Mouse (Mus musculus) forebrain, embryonic 11.5 days (tissue): Measurements from ENCODE around the gene Pctp. TPM values are rescaled to one million over a fixed set of nuclear protein-coding genes. Genes with fewer than 3 reads are reported as not detected.
A peak's percentile ranks its signal among the peaks of the same experiment; 100 is the strongest.

Experiments used
- ATAC-seq: fragments of 200-750 bp; cut with Nextera tagmentation; replicated peaks from 2 replicates; pipeline ENCODE4 v1.8.0; 2017; ENCODE audit warnings: moderate TSS enrichment; ENCODE audit not compliant: low FRiP score
- DNase-seq: peaks from one replicate; pipeline ENCODE4 v3.0.0-alpha.2; 2017; ENCODE audit warnings: low spot score
- H3K27ac ChIP-seq: fragments of 300-500 bp; sonication (generic); 2 replicates; pipeline ENCODE4 v1.5.1; 2014; ENCODE audit warnings: low read depth, low read length
- H3K27me3 ChIP-seq: fragments of 300-500 bp; sonication (generic); 2 replicates; pipeline ENCODE4 v1.6.1; 2014; ENCODE audit warnings: mild to moderate bottlenecking, low read length, mixed read lengths; ENCODE audit not compliant: control insufficient read depth, insufficient read depth
- H3K36me3 ChIP-seq: fragments of 300-500 bp; sonication (generic); 2 replicates; pipeline ENCODE4 v1.6.1; 2014; ENCODE audit warnings: mild to moderate bottlenecking, low read length, moderate library complexity, mixed read lengths; ENCODE audit not compliant: control insufficient read depth, insufficient read depth
- H3K4me1 ChIP-seq: fragments of 300-500 bp; sonication (generic); replicated peaks from 2 replicates; pipeline ENCODE4 v1.6.1; 2014; ENCODE audit warnings: low read length, mixed read lengths; ENCODE audit not compliant: control insufficient read depth, insufficient read depth
- H3K4me2 ChIP-seq: fragments of 300-500 bp; sonication (generic); 2 replicates; pipeline ENCODE4 v1.6.1; 2014; ENCODE audit warnings: low read depth, mild to moderate bottlenecking, low read length, moderate library complexity, mixed read lengths; ENCODE audit not compliant: severe bottlenecking
- H3K4me3 ChIP-seq: fragments of 300-500 bp; sonication (generic); 2 replicates; pipeline ENCODE4 v1.5.1; 2014; ENCODE audit warnings: low read depth, low read length
- H3K9ac ChIP-seq: fragments of 300-500 bp; sonication (generic); 2 replicates; pipeline ENCODE4 v1.6.1; 2014; ENCODE audit warnings: low read length
- H3K9me3 ChIP-seq: fragments of 300-500 bp; sonication (generic); 2 replicates; pipeline ENCODE4 v1.6.1; 2016; ENCODE audit warnings: low read length, mixed read lengths; ENCODE audit not compliant: control insufficient read depth
- WGBS: fragments of 180-500 bp; shearing (Covaris S2); extraction: QIAGEN DNeasy Blood & Tissue Kit; methylation state at CpG from one replicate; pipeline ENCODE4 v1.1.7; 2014; 5-methylcytosine and 5-hydroxymethylcytosine counted together
- polyA plus RNA-seq: library from polyadenylated mRNA; unstranded; fragments of >200 nt; fragmentation: Nextera tagmentation; extraction: Ambion mirVana; gene quantifications from 2 replicates; pipeline ENCODE4 v1.2.1, GENCODE M21; 2014

Gene Pctp
- polyA plus RNA-seq, 1 experiment from 2014 or later: 10.2 TPM

GRCm38 (mm10) chr11:90033442-90033841 lies 30.7 kb upstream of the Pctp start:
- DNase-seq: no peak
- no peaks in the 10 kb centered on the region; the same call in 1 of the 2 replicates for H3K4me1 ChIP-seq
- no peaks in the 10 kb centered on the region for H3K36me3 ChIP-seq
- no peak for ATAC-seq
- peaks cover 11% of the 10 kb centered on the region for H3K27me3 ChIP-seq
- no peak overlapping the region for H3K27ac ChIP-seq
- 43% methylated on average over 5 of the region's 5 CpGs for WGBS
- no peak overlapping the region for H3K4me3 ChIP-seq
- no peaks in the 10 kb centered on the region for H3K9me3 ChIP-seq
- no peak overlapping the region; the same call in 1 of the 2 replicates for H3K4me2 ChIP-seq
- H3K9ac ChIP-seq: no peak overlapping the region

GRCm38 (mm10) chr11:90032807-90033206 lies 30.1 kb upstream of the Pctp start:
- Histone ChIP-seq H3K27ac (no peak overlapping the region), H3K9me3 (no peaks in the 10 kb centered on the region), H3K27me3 (peaks cover 11% of the 10 kb centered on the region), H3K4me2 (no peak overlapping the region; the same call in 1 of the 2 replicates), H3K4me3 (no peak overlapping the region), H3K4me1 (no peaks in the 10 kb centered on the region; the same call in 1 of the 2 replicates), H3K36me3 (no peaks in the 10 kb centered on the region), H3K9ac (no peak overlapping the region)
- DNase-seq (no peak), ATAC-seq (no peak)
- 24% methylated on average over 8 of the region's 8 CpGs for WGBS

GRCm38 (mm10) chr11:90031076-90031475 lies 28.4 kb upstream of the Pctp start:
- peak overlapping the region; percentile 24 for H3K4me3 ChIP-seq
- no peaks in the 10 kb centered on the region for H3K36me3 ChIP-seq
- peak overlapping the region; percentile 46 for H3K4me2 ChIP-seq
- H3K4me1 ChIP-seq: no peaks in the 10 kb centered on the region; the same call in 1 of the 2 replicates
- 18% methylated on average over 7 of the region's 7 CpGs for WGBS
- H3K27me3 ChIP-seq: peaks cover 11% of the 10 kb centered on the region
- no peak overlapping the region for H3K27ac ChIP-seq
- peak overlapping the region; percentile 31; the same call in 1 of the 2 replicates for H3K9ac ChIP-seq
- no peaks in the 10 kb centered on the region for H3K9me3 ChIP-seq
- DNase-seq (no peak), ATAC-seq (no peak)

- Histone ChIP-seq H3K4me3 (peak overlapping the region; percentile 24), H3K27ac (no peak overlapping the region), H3K4me1 (no peaks in the 10 kb centered on the region; the same call in 1 of the 2 replicates), H3K36me3 (no peaks in the 10 kb centered on the region), H3K9me3 (no peaks in the 10 kb centered on the region), H3K27me3 (peaks cover 11% of the 10 kb centered on the region), H3K9ac (peak overlapping the region; percentile 31; the same call in 1 of the 2 replicates), H3K4me2 (peak overlapping the region; percentile 46)
- ATAC-seq: peak; percentile 65; the same call in 1 of the 2 replicates
- DNase-seq: peak; percentile 70
- 2% methylated on average over 15 of the region's 15 CpGs for WGBS
Measured at GRCm38 (mm10) chr11:90030557-90030956, 27.9 kb upstream of the Pctp start.

GRCm38 (mm10) chr11:90029841-90030398 lies 27.2 kb upstream of the Pctp start, which contains the start of gene Tmem100:
Gene Tmem100 (plus strand): TSS chr11:90030348.
- Histone ChIP-seq H3K27ac (no peak within 1 kb of the TSS), H3K36me3 (no peaks in the 10 kb centered on the region), H3K27me3 (peaks cover 11% of the 10 kb centered on the region), H3K9ac (peak within 1 kb of the TSS; percentile 31; the same call in 1 of the 2 replicates), H3K9me3 (no peaks in the 10 kb centered on the region), H3K4me1 (no peaks in the 10 kb centered on the region; the same call in 1 of the 2 replicates), H3K4me2 (peak within 1 kb of the TSS; percentile 46), H3K4me3 (peak within 1 kb of the TSS; percentile 24)
- DNase-seq: no peak
- 61% methylated on average over 13 of the region's 13 CpGs for WGBS
- no peak for ATAC-seq

GRCm38 (mm10) chr11:90029354-90029753 lies 26.7 kb upstream of the Pctp start:
- no peak overlapping the region for H3K4me2 ChIP-seq
- ATAC-seq (no peak), DNase-seq (no peak)
- peaks cover 11% of the 10 kb centered on the region for H3K27me3 ChIP-seq
- no peak overlapping the region for H3K27ac ChIP-seq
- WGBS: 66% methylated on average over 10 of the region's 10 CpGs
- H3K4me1 ChIP-seq: no peaks in the 10 kb centered on the region; the same call in 1 of the 2 replicates
- H3K9me3 ChIP-seq: no peaks in the 10 kb centered on the region
- H3K4me3 ChIP-seq: no peak overlapping the region
- no peak overlapping the region for H3K9ac ChIP-seq
- no peaks in the 10 kb centered on the region for H3K36me3 ChIP-seq

GRCm38 (mm10) chr11:90028746-90029145 lies 26.1 kb upstream of the Pctp start:
- Histone ChIP-seq H3K4me3 (no peak overlapping the region), H3K4me2 (no peak overlapping the region), H3K9ac (no peak overlapping the region), H3K36me3 (no peaks in the 10 kb centered on the region), H3K27me3 (peaks cover 11% of the 10 kb centered on the region), H3K4me1 (no peaks in the 10 kb centered on the region; the same call in 1 of the 2 replicates), H3K27ac (no peak overlapping the region), H3K9me3 (no peaks in the 10 kb centered on the region)
- ATAC-seq: no peak
- WGBS: 94% methylated on average over 8 of the region's 8 CpGs
- DNase-seq: no peak

GRCm38 (mm10) chr11:90027216-90027615 lies 24.5 kb upstream of the Pctp start:
- Histone ChIP-seq H3K4me3 (no peak overlapping the region), H3K9ac (no peak overlapping the region), H3K27me3 (peaks cover 9% of the 10 kb centered on the region), H3K4me2 (no peak overlapping the region), H3K36me3 (no peaks in the 10 kb centered on the region), H3K9me3 (no peaks in the 10 kb centered on the region), H3K27ac (no peak overlapping the region), H3K4me1 (no peaks in the 10 kb centered on the region; the same call in 1 of the 2 replicates)
- DNase-seq (no peak), ATAC-seq (no peak)
- WGBS: 53% methylated on average over 7 of the region's 7 CpGs

- 75% methylated on average over 5 of the region's 5 CpGs for WGBS
- Histone ChIP-seq H3K27me3 (peaks cover 6% of the 10 kb centered on the region), H3K4me1 (no peaks in the 10 kb centered on the region; the same call in 1 of the 2 replicates), H3K9me3 (no peaks in the 10 kb centered on the region), H3K9ac (no peak overlapping the region), H3K36me3 (no peaks in the 10 kb centered on the region), H3K27ac (no peak overlapping the region), H3K4me3 (no peak overlapping the region), H3K4me2 (no peak overlapping the region)
- DNase-seq (no peak), ATAC-seq (no peak)
Measured at GRCm38 (mm10) chr11:90026802-90027174, 24.1 kb upstream of the Pctp start.
